26 mouse cellular contexts compared by ENCODE assay signal in the genomic region with DNA sequence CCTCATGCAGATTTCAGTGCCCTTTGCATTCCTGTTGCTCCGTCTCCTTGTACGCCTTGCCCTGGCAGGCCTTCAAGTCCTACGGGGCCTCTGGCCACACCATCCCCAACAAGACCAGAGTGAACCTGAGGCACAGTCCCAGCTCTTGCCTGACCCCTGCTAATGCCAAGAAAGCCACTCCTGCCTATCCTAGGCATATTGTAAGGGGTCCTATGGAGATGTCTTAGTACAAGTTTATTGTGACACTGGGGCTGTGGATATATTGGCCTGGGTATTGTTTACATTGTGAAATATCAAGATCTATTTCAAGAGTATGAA. TPM values are rescaled to one million over a fixed set of nuclear protein-coding genes. Genes with fewer than 3 reads are reported as not detected.
DNase-seq lines count a peak whose midpoint lies in the region; ATAC-seq and TF ChIP-seq lines count a peak whose summit lies in the region.
"Had no signal": no experiment of that assay in that cellular context is flagged by ENCODE, and none has a peak within 500 bp of the region (broad histone marks: within the 10 kb centered on the region; RNA-seq: fewer than 3 reads in every experiment).

No protein-coding gene starts in this region.

- no peak overlapping the region for H3K27ac ChIP-seq in forebrain, embryonic 11.5 days (ENCODE audit: low read depth, low read length)
- no peak overlapping the region for H3K27ac ChIP-seq in forebrain, embryonic 12.5 days
- peak overlapping the region; percentile 69; the same call in 1 of the 2 replicates for H3K27ac ChIP-seq in layer of hippocampus, adult 2 months
- H3K27ac ChIP-seq in limb, embryonic 10.5 days: no peak overlapping the region
- H3K27ac ChIP-seq: embryonic facial prominence, embryonic 13.5 days; forebrain, embryonic 10.5 days; heart, embryonic 10.5 days; hindbrain, embryonic 13.5 days; kidney, postnatal 0 days; liver, embryonic 15.5 days; midbrain, embryonic 12.5 days; neural tube, embryonic 15.5 days had no signal

- peak; percentile 41 for DNase-seq in forebrain, embryonic 11.5 days (ENCODE audit: low spot score)
- DNase-seq in kidney, adult 18-20 months: peak; percentile 25
- no peak for DNase-seq in kidney, postnatal 4 days
- no peak for DNase-seq in layer of hippocampus, adult 2 months (ENCODE audit: low spot score in 2 of 2)
- DNase-seq in layer of hippocampus, adult 9-10 months (ENCODE audit: low spot score): no peak
- peak; percentile 13 for DNase-seq in limb, embryonic 10.5 days (ENCODE audit: low spot score)
- DNase-seq: adrenal gland, postnatal 10 days; embryo, embryonic 11 days; heart, postnatal 36 days; lung, embryonic 14.5 days; retina, postnatal 1 day; right cerebral cortex, postnatal 14 days; thymus, postnatal 4 days had no signal

- H3K4me2 ChIP-seq in forebrain, embryonic 11.5 days (ENCODE audit: low read depth, low read length, severe bottlenecking): no peak overlapping the region
- no peak overlapping the region for H3K4me2 ChIP-seq in forebrain, embryonic 12.5 days
- H3K4me2 ChIP-seq: embryonic facial prominence, embryonic 13.5 days; hindbrain, embryonic 13.5 days; liver, embryonic 15.5 days; lung, embryonic 14.5 days; midbrain, embryonic 12.5 days; neural tube, embryonic 15.5 days had no signal

- H3K4me3 ChIP-seq in forebrain, embryonic 11.5 days (ENCODE audit: low read depth, low read length): no peak overlapping the region
- H3K4me3 ChIP-seq in forebrain, embryonic 12.5 days (replicated peaks): no peak overlapping the region
- H3K4me3 ChIP-seq in layer of hippocampus, adult 2 months: no peak overlapping the region
- no peak overlapping the region for H3K4me3 ChIP-seq in limb, embryonic 10.5 days
- H3K4me3 ChIP-seq: embryonic facial prominence, embryonic 13.5 days; forebrain, embryonic 10.5 days; heart, embryonic 10.5 days; hindbrain, embryonic 13.5 days; liver, embryonic 15.5 days; midbrain, embryonic 12.5 days; neural tube, embryonic 15.5 days had no signal

- WGBS in forebrain, embryonic 11.5 days: 91% methylated on average over 3 of the region's 3 CpGs
- WGBS in forebrain, embryonic 12.5 days: 87% methylated on average over 3 of the region's 3 CpGs
- WGBS in limb, embryonic 10.5 days: 94% methylated on average over 3 of the region's 3 CpGs

- no peak overlapping the region for H3K9ac ChIP-seq in forebrain, embryonic 11.5 days (ENCODE audit: low read length)
- H3K9ac ChIP-seq in forebrain, embryonic 12.5 days: no peak overlapping the region
- H3K9ac ChIP-seq: embryonic facial prominence, embryonic 13.5 days; forebrain, postnatal 0 days; hindbrain, embryonic 13.5 days; liver, embryonic 15.5 days; lung, embryonic 14.5 days; midbrain, embryonic 12.5 days; neural tube, embryonic 15.5 days had no signal

- H3K9me3 ChIP-seq in forebrain, embryonic 11.5 days (ENCODE audit: control insufficient read depth, low read length): no peaks in the 10 kb centered on the region
- no peaks in the 10 kb centered on the region for H3K9me3 ChIP-seq in forebrain, embryonic 12.5 days
- no peaks in the 10 kb centered on the region for H3K9me3 ChIP-seq in limb, embryonic 10.5 days (replicated peaks)
- H3K9me3 ChIP-seq: embryonic facial prominence, embryonic 13.5 days; forebrain, embryonic 10.5 days; heart, embryonic 10.5 days; hindbrain, embryonic 13.5 days; liver, embryonic 15.5 days; midbrain, embryonic 12.5 days; neural tube, embryonic 15.5 days had no signal

- H3K27me3 ChIP-seq in forebrain, embryonic 11.5 days (ENCODE audit: control insufficient read depth, insufficient read depth, low read length): no peaks in the 10 kb centered on the region
- H3K27me3 ChIP-seq in forebrain, embryonic 12.5 days: no peaks in the 10 kb centered on the region
- H3K27me3 ChIP-seq in limb, embryonic 10.5 days (ENCODE audit: low read depth, poor library complexity, severe bottlenecking): no peaks in the 10 kb centered on the region
- H3K27me3 ChIP-seq: embryonic facial prominence, embryonic 13.5 days; hindbrain, embryonic 13.5 days; liver, embryonic 15.5 days; midbrain, embryonic 12.5 days; neural tube, embryonic 15.5 days; Patski had no signal

- no peak for ATAC-seq in forebrain, embryonic 11.5 days (replicated peaks; ENCODE audit: low FRiP score)
- ATAC-seq in forebrain, embryonic 12.5 days (ENCODE audit: low FRiP score): no peak
- ATAC-seq: Patski had no signal

- H3K4me1 ChIP-seq in forebrain, embryonic 11.5 days (replicated peaks; ENCODE audit: control insufficient read depth, insufficient read depth, low read length): no peaks in the 10 kb centered on the region
- H3K4me1 ChIP-seq in forebrain, embryonic 12.5 days: no peaks in the 10 kb centered on the region
- no peaks in the 10 kb centered on the region for H3K4me1 ChIP-seq in limb, embryonic 10.5 days
- H3K4me1 ChIP-seq: embryonic facial prominence, embryonic 13.5 days; forebrain, embryonic 10.5 days; hindbrain, embryonic 13.5 days; liver, embryonic 15.5 days; midbrain, embryonic 12.5 days; neural tube, embryonic 15.5 days had no signal

- peaks cover 3% of the 10 kb centered on the region; the same call in 1 of the 2 replicates for H3K36me3 ChIP-seq in forebrain, embryonic 11.5 days (ENCODE audit: control insufficient read depth, insufficient read depth, low read length)
- peaks cover 64% of the 10 kb centered on the region for H3K36me3 ChIP-seq in forebrain, embryonic 12.5 days (replicated peaks)
- H3K36me3 ChIP-seq in limb, embryonic 10.5 days: peaks cover 64% of the 10 kb centered on the region

- no peak for TF ChIP-seq CTCF in layer of hippocampus, adult 2 months (conservative IDR thresholded peaks at IDR 0.05)

RNA-seq across cellular contexts. Expression of a gene that starts 13.8 kb away (rescaled TPM):
- 11.5 and 11.6 TPM in 2 replicates for polyA plus RNA-seq in forebrain, embryonic 11.5 days (2014; fragmentation: Nextera tagmentation; extraction: Ambion mirVana)
- 9.5 and 9.6 TPM in 2 replicates for polyA plus RNA-seq in forebrain, embryonic 12.5 days (2016; fragmentation: Nextera tagmentation; extraction: Ambion mirVana)
- total RNA-seq in layer of hippocampus, adult 2 months (2021): 10 to 100 TPM; 16.8 to 17.1 TPM
- 9.6 and 11.8 TPM in 2 replicates for polyA plus RNA-seq in limb, embryonic 10.5 days (2016; fragmentation: Nextera tagmentation; extraction: Ambion mirVana)

RNA-seq across cellular contexts. Expression of a gene that starts 16.7 kb away (rescaled TPM):
- 19.4 and 22.2 TPM in 2 replicates for polyA plus RNA-seq in forebrain, embryonic 11.5 days (2014; fragmentation: Nextera tagmentation; extraction: Ambion mirVana)
- 19.6 and 20.0 TPM in 2 replicates for polyA plus RNA-seq in forebrain, embryonic 12.5 days (2016; fragmentation: Nextera tagmentation; extraction: Ambion mirVana)
- total RNA-seq in layer of hippocampus, adult 2 months (2021): 10 to 100 TPM; 40.7 to 43.5 TPM
- polyA plus RNA-seq in limb, embryonic 10.5 days (2016; fragmentation: Nextera tagmentation; extraction: Ambion mirVana): 12.3 and 15.7 TPM in 2 replicates

RNA-seq across cellular contexts. Expression of a gene that starts 16.7 kb away (rescaled TPM):
- polyA plus RNA-seq in forebrain, embryonic 11.5 days (2014; fragmentation: Nextera tagmentation; extraction: Ambion mirVana): 51.2 and 57.1 TPM in 2 replicates
- polyA plus RNA-seq in forebrain, embryonic 12.5 days (2016; fragmentation: Nextera tagmentation; extraction: Ambion mirVana): 57.7 and 61.0 TPM in 2 replicates
- 10 to 100 TPM; 96.2 to 97.3 TPM for total RNA-seq in layer of hippocampus, adult 2 months (2021)
- 56.1 and 62.0 TPM in 2 replicates for polyA plus RNA-seq in limb, embryonic 10.5 days (2016; fragmentation: Nextera tagmentation; extraction: Ambion mirVana)

RNA-seq across cellular contexts. Expression of a gene that starts 23.2 kb away (rescaled TPM):
- 13.6 and 13.9 TPM in 2 replicates for polyA plus RNA-seq in forebrain, embryonic 11.5 days (2014; fragmentation: Nextera tagmentation; extraction: Ambion mirVana)
- polyA plus RNA-seq in forebrain, embryonic 12.5 days (2016; fragmentation: Nextera tagmentation; extraction: Ambion mirVana): 19.7 and 20.7 TPM in 2 replicates
- 10 to 100 TPM; 50.2 to 51.5 TPM for total RNA-seq in layer of hippocampus, adult 2 months (2021)
- 10.6 and 13.4 TPM in 2 replicates for polyA plus RNA-seq in limb, embryonic 10.5 days (2016; fragmentation: Nextera tagmentation; extraction: Ambion mirVana)

RNA-seq across cellular contexts. Expression of a gene that starts 29.1 kb away (rescaled TPM):
- 1.1 and 1.5 TPM in 2 replicates for polyA plus RNA-seq in forebrain, embryonic 11.5 days (2014; fragmentation: Nextera tagmentation; extraction: Ambion mirVana)
- 1.2 TPM in 2 replicates for polyA plus RNA-seq in forebrain, embryonic 12.5 days (2016; fragmentation: Nextera tagmentation; extraction: Ambion mirVana)
- total RNA-seq in layer of hippocampus, adult 2 months (2021): 1 to 10 TPM; 1.2 TPM
- polyA plus RNA-seq in limb, embryonic 10.5 days (2016; fragmentation: Nextera tagmentation; extraction: Ambion mirVana): 0.43 and 0.61 TPM in 2 replicates
- total RNA-seq: gastrocnemius, postnatal 14 days; heart, postnatal 36 days had no signal
- polyA plus RNA-seq: small intestine, adult 2 months had no signal

Comparison
In these comparisons a context has a peak if more than half of its experiments do, and no peak if none do; other contexts are left out.
1. DNase-seq: peak in forebrain, embryonic 11.5 days (single experiment), kidney, adult 18-20 months (single experiment) and limb, embryonic 10.5 days (single experiment); none in kidney, postnatal 4 days (0 of 2), layer of hippocampus, adult 2 months (0 of 2) and layer of hippocampus, adult 9-10 months (single experiment).